Mouse (Mus musculus): ENCODE measurements around the gene Spock1. TPM values are rescaled to one million over a fixed set of nuclear protein-coding genes. Genes with fewer than 3 reads are reported as not detected.

The Spock1 gene
- total RNA-seq, 1 experiment from 2014 or later: not detected

DNA sequence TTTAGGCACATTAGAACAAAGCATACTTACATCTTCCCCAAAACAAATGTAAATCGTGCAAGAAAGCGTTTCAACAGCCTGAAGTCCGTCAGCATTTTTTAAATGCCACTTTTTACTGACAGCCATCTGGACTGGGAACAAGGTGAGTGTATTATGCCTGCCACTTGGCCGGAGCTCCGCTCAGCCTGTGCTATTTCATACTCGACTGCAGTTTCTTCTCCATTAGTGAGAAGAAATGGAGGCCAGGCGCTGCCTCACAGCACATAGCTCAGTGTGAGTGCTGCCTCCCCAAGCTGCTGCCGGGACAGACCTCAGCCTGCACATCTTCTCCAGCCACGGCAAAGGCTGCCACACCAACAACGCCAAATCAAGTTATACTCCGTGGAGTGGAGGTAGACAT, 91.9 kb downstream of the Spock1 start:
- ATAC-seq (ENCODE audit: extremely low read depth, insufficient number of reproducible peaks, low FRiP score, poor library complexity, severe bottlenecking): no peak

DNA sequence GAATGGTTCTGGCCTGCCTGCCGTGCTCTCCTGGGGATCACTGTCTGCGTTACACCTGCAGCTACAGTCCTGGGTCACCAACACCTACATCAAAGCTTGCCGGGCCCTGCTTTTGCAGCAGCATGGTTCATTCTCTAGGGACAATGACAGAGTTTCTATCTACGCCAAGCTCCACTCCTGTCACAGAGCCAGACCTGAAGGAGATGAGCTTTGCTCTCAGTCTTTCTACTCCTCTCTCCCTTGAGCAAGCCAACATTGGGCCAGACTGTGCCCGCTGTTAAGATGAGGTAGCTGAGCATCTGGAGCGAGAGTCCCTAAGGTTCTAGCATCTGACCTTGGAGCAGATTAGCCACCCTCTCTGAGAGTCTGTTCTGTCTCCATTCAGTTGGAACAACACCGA, 95.5 kb downstream of the Spock1 start:
- no peak for ATAC-seq (ENCODE audit: extremely low read depth, insufficient number of reproducible peaks, low FRiP score, poor library complexity, severe bottlenecking)

DNA sequence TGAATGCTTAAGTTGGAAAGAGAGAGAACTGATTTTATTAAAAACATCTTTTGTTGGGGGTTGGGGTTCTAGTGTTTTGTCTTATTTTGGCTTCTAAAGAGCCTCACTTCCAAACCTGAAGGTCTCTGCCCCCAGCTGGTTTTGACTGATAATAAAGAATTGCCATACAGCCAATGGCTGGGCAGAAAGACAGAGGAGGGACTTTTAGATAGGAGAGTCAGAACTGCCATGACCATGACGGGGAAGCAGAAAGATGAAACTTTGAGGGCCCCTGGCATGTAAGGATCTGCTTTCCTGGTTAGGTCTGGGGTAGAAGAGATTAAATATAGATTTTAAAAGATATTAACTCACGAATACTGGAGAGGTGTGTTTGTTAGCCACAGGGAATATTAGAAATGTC, 96.9 kb downstream of the Spock1 start:
- ATAC-seq (ENCODE audit: extremely low read depth, insufficient number of reproducible peaks, low FRiP score, poor library complexity, severe bottlenecking): no peak

DNA sequence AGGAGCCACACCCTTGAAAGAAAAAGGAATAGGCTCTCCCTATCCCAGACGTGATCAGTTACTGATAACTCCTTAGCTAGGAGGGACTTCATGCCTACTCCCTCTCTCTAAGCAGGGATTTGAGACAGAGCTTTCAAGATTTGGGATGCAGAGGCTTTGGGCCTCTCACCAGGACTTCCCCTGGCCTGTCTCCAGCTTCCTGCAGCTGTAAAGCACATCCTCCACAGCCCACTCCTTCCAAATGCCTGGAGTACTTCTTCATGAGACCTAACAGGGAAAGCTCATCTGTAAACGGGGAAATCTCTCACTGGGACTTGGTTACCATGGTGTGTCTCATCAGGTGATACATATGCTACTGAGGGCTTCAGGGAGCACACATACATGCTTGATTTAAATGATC, 97.3 kb downstream of the Spock1 start:
- no peak for ATAC-seq (ENCODE audit: extremely low read depth, insufficient number of reproducible peaks, low FRiP score, poor library complexity, severe bottlenecking)

DNA sequence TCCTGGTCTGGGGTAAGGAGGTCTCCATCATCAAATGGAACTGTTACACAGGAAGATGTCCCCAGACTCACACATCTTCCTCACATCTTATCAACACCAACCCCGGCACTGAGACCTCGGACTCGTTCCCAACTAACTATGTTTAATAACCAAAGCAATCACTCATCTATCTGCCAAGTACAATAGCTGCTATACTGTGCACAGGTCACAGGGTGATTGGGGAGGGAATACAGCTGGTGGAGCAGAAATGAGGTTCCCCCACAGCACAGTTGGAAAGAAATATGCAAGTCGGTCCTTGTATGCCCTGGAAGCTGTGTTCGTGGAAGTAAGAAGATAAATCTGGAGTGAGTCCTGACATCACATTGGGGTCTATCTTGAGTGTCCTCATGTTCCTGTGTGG, 98.0 kb downstream of the Spock1 start:
- ATAC-seq (ENCODE audit: extremely low read depth, insufficient number of reproducible peaks, low FRiP score, poor library complexity, severe bottlenecking): no peak

DNA sequence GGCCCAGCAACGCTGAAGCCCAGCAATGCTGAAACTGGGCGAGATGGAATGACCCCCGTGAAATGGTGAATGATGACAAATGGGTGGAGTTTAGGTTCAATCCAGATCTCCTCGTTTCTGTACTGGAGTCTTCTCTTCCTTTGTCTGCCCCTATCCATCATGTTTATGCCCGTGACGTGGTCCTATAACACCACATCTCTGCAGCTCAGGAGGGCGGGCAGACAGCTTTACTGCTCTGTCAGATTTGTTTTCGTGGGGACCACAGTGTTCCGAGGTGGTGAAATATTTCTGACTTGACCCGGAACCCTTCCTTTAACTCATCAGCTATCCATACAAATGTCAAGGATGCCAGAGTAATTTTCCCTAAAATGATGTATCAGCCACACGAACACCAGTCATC, 98.5 kb downstream of the Spock1 start:
- no peak for ATAC-seq (ENCODE audit: extremely low read depth, insufficient number of reproducible peaks, low FRiP score, poor library complexity, severe bottlenecking)

GRCm38 (mm10) chr13:57806816-57807215, 101.3 kb downstream of the Spock1 start:
- ATAC-seq (ENCODE audit: extremely low read depth, insufficient number of reproducible peaks, low FRiP score, poor library complexity, severe bottlenecking): no peak

DNA sequence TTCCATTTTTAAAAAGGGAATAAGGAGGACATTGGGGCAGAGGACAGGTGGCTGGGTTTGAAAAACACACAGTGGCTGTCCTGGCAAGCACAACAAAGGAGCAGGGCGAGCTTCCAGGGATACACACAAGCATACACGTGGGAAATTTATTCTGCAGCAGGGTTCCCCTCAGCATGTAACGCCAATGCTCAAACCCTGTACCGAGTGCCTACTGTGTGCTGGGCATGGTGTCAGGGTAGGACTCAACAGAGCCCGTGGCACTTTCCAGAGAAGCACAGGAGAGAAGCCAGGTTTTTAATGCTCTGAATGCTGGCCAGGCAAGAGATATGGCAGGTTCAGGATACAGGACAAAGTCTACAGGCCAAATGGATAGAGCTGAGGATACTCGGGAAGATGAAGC, 101.8 kb downstream of the Spock1 start:
- ATAC-seq (ENCODE audit: extremely low read depth, insufficient number of reproducible peaks, low FRiP score, poor library complexity, severe bottlenecking): no peak

DNA sequence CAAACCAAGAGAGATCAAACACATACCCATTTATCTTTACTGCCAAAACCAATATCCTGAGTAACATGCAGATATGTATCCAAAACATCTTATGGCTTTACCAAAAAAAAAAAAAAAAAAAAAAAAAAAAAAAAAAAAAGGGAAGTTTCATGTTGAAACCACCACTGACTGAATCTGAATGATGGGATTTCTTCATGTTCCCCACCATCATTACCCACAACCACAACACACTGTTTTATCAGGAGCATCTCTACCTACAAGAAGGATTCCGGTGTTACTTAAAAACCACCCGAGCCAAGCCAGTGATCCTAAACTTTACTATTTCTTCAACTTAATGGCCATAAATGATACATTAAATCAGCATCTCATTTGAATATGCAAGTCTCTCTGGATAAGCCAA, 109.5 kb downstream of the Spock1 start:
- no peak for ATAC-seq (ENCODE audit: extremely low read depth, insufficient number of reproducible peaks, low FRiP score, poor library complexity, severe bottlenecking)

DNA sequence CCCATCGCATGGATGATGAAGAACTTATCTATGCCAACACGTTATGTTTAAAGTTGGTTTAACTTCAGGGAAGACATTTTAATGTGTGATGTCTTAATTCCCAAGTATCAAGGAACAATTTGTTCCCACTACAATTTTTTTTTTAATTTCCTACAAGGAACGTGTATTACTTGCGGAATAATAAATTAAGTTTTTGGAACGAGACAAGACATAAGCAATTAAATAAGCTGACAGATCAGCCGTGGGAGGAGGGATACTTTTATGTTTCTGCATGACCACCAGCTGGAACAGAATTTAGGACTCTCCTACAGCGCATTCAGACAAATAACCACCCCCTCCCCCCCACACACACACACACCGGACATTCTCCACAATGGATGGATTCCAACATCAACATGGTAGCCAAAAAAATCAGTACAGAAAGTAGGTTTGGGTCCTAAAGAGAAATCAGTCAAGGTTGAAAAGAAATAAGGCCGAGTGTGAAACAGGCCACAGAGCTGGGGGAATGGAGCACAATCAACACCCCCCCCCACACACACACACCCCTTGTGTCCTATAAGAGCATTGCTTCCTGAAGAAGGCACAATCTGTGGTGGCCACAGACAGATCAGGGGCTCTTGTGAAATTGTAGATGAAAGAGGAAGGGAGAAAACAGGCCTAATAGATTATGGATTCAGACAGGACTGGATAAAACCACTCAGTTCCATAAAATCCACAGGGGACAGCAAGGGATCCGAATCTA, 111.0 kb downstream of the Spock1 start:
- ATAC-seq (ENCODE audit: extremely low read depth, insufficient number of reproducible peaks, low FRiP score, poor library complexity, severe bottlenecking): no peak

DNA sequence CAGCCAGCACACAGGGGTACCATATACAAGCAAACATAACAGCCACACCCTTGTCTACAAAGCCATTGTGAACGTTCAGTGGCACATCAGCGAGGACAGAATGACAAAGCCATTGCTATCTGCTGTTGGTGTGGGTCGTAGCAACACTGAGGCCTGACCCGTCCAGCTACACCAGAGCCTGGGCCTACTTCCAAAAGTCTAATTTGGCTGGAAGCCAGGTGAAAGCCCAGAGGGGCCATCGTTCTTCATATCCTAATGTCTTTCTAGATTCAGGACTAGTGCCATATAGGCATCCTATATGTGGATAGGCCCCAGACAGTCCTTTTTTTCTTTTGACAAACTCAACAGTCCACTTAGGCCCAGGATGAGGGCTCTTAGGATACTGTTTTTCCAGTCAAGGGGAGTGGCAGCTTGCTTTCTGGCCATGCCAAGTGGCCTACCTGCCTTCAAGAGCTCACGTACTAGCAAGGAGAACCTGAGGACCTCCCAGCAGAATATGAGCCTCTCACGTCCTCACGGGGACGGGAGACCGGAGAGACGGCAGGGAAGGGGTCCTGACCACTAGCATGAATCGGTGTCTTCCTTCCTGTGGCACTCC, 114.4 kb downstream of the Spock1 start:
- ATAC-seq (ENCODE audit: extremely low read depth, insufficient number of reproducible peaks, low FRiP score, poor library complexity, severe bottlenecking): no peak

DNA sequence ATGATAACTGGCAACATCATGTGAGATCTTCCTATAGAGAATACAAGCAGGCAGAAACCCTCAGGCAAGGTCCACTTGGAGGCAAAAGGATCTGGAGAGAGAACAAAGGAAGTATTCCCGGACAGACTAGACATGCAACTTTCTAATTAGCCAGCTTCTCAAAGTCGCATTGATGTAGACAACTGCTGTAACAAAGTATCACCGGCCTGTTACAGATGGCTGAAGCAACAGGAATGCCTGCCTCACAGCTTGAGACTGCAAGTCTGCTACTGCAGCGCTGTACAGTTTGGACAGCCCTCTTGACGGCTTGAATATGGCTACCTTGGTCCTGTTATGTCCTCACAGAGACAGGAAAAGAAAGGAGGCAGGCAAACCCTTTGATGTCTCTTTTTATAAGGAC, 118.3 kb downstream of the Spock1 start:
- no peak for ATAC-seq (ENCODE audit: extremely low read depth, insufficient number of reproducible peaks, low FRiP score, poor library complexity, severe bottlenecking)

DNA sequence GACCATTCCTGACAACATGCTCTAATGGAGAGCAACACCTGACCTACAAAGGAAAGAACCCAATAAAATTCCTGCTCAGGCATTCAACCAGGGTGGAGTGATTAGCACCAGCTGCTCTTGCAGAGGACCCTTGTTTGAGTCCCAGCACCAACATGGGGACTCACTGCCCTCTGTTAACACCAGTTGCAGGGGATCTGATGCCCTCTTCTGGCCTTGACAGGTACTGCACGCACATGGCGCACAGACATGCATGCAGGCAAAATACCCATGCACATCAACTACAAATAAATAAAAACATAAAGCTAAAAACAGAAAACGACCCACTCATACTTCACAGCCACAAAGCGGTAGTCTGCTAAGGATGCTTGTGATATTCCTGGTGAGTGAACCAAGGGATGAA, 119.8 kb downstream of the Spock1 start:
- no peak for ATAC-seq (ENCODE audit: extremely low read depth, insufficient number of reproducible peaks, low FRiP score, poor library complexity, severe bottlenecking)

DNA sequence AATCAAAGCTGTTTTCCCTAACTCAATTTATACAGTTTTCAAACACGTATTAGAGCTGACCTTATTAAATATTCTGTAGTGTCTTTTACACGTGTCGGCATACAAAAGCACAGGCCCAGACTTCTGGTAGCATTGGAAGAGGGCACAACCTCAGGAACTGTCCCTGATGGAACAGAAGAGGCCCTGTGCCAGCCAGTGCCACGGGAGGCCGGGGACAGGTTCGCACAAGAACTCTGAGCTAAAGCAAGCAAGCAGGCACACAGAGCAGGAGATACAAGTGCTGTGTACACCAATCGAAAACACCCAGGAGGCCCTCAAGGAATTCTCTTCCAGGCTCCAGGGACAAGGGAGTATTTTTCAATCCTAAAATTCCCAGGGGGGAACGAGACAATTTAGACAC, 121.9 kb downstream of the Spock1 start:
- ATAC-seq (ENCODE audit: extremely low read depth, insufficient number of reproducible peaks, low FRiP score, poor library complexity, severe bottlenecking): no peak

GRCm38 (mm10) chr13:57782975-57783374, 125.2 kb downstream of the Spock1 start:
- ATAC-seq (ENCODE audit: extremely low read depth, insufficient number of reproducible peaks, low FRiP score, poor library complexity, severe bottlenecking): no peak

GRCm38 (mm10) chr13:57782107-57782561, 126.0 kb downstream of the Spock1 start:
- ATAC-seq (ENCODE audit: extremely low read depth, insufficient number of reproducible peaks, low FRiP score, poor library complexity, severe bottlenecking): no peak

DNA sequence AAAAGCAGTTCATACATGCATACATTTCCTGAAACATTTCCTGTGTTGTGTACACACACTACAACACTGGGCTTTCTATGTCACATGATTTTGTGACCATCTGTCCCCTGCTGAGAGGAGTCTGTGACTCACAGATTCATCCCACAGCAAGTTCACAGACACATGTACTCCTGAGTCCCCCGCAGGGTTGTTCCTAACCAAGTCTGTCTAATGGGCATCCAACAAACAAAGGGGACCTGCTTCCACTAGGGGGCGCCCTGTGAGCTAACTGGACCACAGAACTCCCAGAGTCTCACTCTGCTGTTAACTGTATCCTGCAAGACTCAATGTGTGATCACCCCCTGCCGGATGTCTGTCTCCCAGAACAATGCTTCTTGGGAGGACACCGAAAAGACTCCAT, 129.0 kb downstream of the Spock1 start:
- no peak for ATAC-seq (ENCODE audit: extremely low read depth, insufficient number of reproducible peaks, low FRiP score, poor library complexity, severe bottlenecking)

DNA sequence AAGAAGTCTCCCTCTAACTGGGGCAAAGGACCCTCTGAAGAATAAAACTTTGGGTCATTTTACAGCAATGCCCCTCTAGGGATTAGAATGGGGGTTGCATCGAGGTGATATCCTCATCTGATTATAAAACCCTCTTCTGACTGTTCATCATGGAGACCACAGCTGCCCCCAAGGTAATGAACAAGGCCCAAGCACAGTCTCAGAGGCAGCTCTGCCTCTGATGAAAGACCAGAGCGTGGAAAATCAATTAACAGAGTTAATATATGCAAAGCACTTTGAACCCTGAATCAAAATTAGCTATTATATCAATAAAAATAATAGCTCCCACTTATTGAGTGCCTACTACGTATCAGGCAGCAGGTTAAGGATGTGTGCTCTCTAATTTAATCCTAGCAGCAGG, 129.6 kb downstream of the Spock1 start:
- ATAC-seq (ENCODE audit: extremely low read depth, insufficient number of reproducible peaks, low FRiP score, poor library complexity, severe bottlenecking): no peak

GRCm38 (mm10) chr13:57771998-57772397, 136.1 kb downstream of the Spock1 start:
- ATAC-seq (ENCODE audit: extremely low read depth, insufficient number of reproducible peaks, low FRiP score, poor library complexity, severe bottlenecking): no peak

DNA sequence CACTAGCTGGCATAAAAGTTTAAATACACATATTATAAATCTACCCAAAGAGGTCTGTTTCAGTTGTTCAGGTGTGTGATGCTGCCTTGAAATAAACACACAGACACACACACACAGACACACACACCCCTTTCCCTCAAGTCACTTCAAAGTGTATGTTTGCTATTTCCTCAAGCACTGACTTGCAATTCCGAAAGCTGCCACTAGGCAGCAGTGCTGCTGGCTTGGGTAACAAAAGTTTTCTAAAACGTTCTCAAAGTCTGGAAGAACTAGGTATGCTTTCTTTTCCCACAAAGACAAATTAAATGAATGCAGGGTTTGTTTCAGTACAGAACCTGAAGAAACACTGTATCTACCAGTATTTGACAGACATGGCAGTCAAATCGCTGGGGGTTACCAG, 141.4 kb downstream of the Spock1 start:
- no peak for ATAC-seq (ENCODE audit: extremely low read depth, insufficient number of reproducible peaks, low FRiP score, poor library complexity, severe bottlenecking)

GRCm38 (mm10) chr13:57761122-57761521, 147.0 kb downstream of the Spock1 start:
- ATAC-seq (ENCODE audit: extremely low read depth, insufficient number of reproducible peaks, low FRiP score, poor library complexity, severe bottlenecking): no peak

All from neutrophil, adult 5-6 weeks (primary cell).